Mouse (Mus musculus): ENCODE data around the gene Sox6. TPM values are rescaled to one million over a fixed set of nuclear protein-coding genes. Genes with fewer than 3 reads are reported as not detected.

Sox6 gene
- polyA plus RNA-seq, 1 experiment from 2014 or later: 20.9 TPM

DNA sequence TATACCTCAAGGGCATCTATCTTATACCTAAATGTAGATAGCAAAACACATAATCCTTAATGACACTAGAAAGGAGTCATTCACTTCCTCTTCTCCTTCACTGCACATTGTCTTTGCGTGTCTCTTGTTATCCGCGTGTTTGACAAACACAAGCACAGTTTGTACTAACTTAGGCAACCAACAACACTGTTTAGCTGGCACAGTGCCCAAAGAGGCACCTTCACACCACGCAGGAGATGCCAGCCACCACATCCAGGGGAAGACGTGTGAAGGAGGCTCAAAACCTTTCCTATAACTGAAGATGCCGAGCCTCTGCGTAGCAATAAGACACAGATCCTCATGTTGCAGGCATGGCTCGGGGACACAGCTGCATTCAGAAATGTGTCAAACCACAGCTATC, 345.4 kb downstream of the Sox6 start:
- no peaks in the 10 kb centered on the region; the same call in 1 of the 2 replicates for H3K9me3 ChIP-seq (ENCODE audit: control insufficient read depth, low read length)
- no peak overlapping the region for H3K9ac ChIP-seq (ENCODE audit: low read length)
- no peaks in the 10 kb centered on the region for H3K27me3 ChIP-seq (ENCODE audit: control insufficient read depth, insufficient read depth, low read depth, low read length)
- ATAC-seq (ENCODE audit: low read depth): no peak
- no peak overlapping the region for H3K4me3 ChIP-seq (ENCODE audit: low read length)
- H3K36me3 ChIP-seq (ENCODE audit: control insufficient read depth, insufficient read depth, low read length): no peaks in the 10 kb centered on the region
- no peak overlapping the region for H3K4me2 ChIP-seq (ENCODE audit: low read depth, low read length)
- H3K4me1 ChIP-seq (replicated peaks; ENCODE audit: control insufficient read depth, insufficient read depth, low read length): no peaks in the 10 kb centered on the region
- WGBS: 59% methylated on average over 8 of the region's 8 CpGs
- H3K27ac ChIP-seq (ENCODE audit: low read length): no peak overlapping the region

DNA sequence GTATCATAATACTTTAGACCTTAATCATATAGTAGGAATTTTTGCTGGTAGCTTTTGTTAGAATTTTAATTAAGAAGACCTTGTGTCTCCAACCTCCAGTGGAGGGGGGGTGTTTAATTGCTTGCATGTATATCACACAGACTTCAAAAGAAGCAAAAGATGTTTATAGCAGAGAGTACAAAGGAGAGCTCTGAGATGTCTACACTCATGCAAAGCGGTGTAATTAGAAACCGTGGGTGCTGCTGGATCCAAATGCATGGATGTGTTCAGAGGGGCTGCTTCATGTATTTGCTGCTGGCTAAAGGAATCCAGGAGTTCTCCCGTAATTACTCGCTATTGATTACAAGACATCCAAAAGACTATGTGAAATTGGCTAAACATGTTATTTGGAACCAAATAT, 347.5 kb downstream of the Sox6 start:
- Histone ChIP-seq H3K4me3 (ENCODE audit: low read length) (no peak overlapping the region), H3K4me1 (replicated peaks; ENCODE audit: control insufficient read depth, insufficient read depth, low read length) (no peaks in the 10 kb centered on the region), H3K9me3 (ENCODE audit: control insufficient read depth, low read length) (no peaks in the 10 kb centered on the region), H3K27ac (ENCODE audit: low read length) (no peak overlapping the region), H3K9ac (ENCODE audit: low read length) (no peak overlapping the region), H3K27me3 (ENCODE audit: control insufficient read depth, insufficient read depth, low read depth, low read length) (no peaks in the 10 kb centered on the region), H3K36me3 (ENCODE audit: control insufficient read depth, insufficient read depth, low read length) (no peaks in the 10 kb centered on the region), H3K4me2 (ENCODE audit: low read depth, low read length) (no peak overlapping the region)
- WGBS: 65% methylated on average over 4 of the region's 4 CpGs
- ATAC-seq (ENCODE audit: low read depth): no peak

DNA sequence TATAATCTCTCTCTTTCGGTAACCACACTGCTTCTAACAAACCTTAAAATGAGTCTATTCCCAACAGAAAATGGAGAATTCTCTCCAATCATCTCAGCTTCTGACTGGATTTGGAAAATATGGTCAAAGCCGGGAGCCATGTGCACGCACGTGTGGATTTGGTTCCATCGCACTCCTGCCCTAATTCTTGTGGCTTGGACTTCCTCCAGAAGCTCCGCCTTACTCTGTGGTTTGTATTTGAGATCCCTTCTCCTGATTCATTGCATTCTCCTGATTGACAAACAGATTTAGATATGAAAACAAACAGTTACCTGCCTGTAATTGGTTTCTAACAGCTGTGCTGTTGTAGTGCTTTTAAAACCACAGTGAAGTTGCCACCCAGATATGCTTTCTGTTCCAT, 351.9 kb downstream of the Sox6 start:
- H3K4me3 ChIP-seq (ENCODE audit: low read length): no peak overlapping the region
- no peaks in the 10 kb centered on the region for H3K4me1 ChIP-seq (replicated peaks; ENCODE audit: control insufficient read depth, insufficient read depth, low read length)
- H3K9me3 ChIP-seq (ENCODE audit: control insufficient read depth, low read length): peaks cover 4% of the 10 kb centered on the region; the same call in 1 of the 2 replicates
- no peak overlapping the region for H3K4me2 ChIP-seq (ENCODE audit: low read depth, low read length)
- WGBS: 78% methylated on average over 6 of the region's 6 CpGs
- H3K27ac ChIP-seq (ENCODE audit: low read length): no peak overlapping the region
- ATAC-seq (ENCODE audit: low read depth): no peak
- H3K36me3 ChIP-seq (ENCODE audit: control insufficient read depth, insufficient read depth, low read length): no peaks in the 10 kb centered on the region
- H3K27me3 ChIP-seq (ENCODE audit: control insufficient read depth, insufficient read depth, low read depth, low read length): no peaks in the 10 kb centered on the region
- no peak overlapping the region for H3K9ac ChIP-seq (ENCODE audit: low read length)

DNA sequence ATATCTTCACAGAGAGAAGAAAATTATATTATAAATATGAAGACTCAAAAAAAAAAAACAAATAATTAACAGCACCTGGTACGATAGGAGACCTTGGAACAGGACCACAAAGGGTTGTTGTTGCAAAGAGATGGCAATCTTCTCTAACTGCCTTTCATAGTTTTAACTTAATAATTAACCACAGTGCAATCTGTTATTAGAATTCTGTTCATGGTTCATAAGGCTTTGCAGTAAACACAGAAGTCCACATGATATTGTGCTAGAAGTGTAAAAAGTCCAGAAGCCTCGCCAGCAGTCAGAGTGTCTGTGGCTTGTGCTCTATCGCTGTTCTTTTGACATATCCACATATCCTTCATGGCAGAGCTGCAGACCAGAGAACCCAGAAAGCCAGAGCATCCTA, 354.5 kb downstream of the Sox6 start:
- H3K4me3 ChIP-seq (ENCODE audit: low read length): no peak overlapping the region
- no peak for ATAC-seq (ENCODE audit: low read depth)
- H3K4me2 ChIP-seq (ENCODE audit: low read depth, low read length): no peak overlapping the region
- H3K27ac ChIP-seq (ENCODE audit: low read length): no peak overlapping the region
- H3K9me3 ChIP-seq (ENCODE audit: control insufficient read depth, low read length): peaks cover 4% of the 10 kb centered on the region; the same call in 1 of the 2 replicates
- no peaks in the 10 kb centered on the region for H3K4me1 ChIP-seq (replicated peaks; ENCODE audit: control insufficient read depth, insufficient read depth, low read length)
- no peaks in the 10 kb centered on the region for H3K36me3 ChIP-seq (ENCODE audit: control insufficient read depth, insufficient read depth, low read length)
- no peaks in the 10 kb centered on the region for H3K27me3 ChIP-seq (ENCODE audit: control insufficient read depth, insufficient read depth, low read depth, low read length)
- H3K9ac ChIP-seq (ENCODE audit: low read length): no peak overlapping the region
- 86% methylated on average over 3 of the region's 3 CpGs for WGBS

DNA sequence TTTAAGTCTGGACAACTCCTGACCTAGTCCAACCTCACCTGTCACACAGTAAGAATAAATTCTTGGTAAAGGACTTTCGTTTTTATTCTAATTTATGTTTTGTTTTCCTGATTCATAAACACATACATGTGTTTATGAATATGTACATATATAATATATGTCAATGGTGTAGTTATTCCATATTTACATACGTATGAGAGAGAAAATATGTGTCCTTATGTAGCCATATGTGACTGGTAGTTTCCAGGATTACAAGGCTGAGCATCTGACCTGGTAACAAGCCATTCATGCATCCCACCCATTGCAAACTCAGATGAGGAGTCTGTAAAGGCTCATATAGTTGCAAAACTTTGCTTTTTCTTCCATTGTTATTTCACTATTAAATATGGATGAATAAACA, 366.8 kb downstream of the Sox6 start:
- H3K27ac ChIP-seq (ENCODE audit: low read length): no peak overlapping the region
- no peaks in the 10 kb centered on the region for H3K27me3 ChIP-seq (ENCODE audit: control insufficient read depth, insufficient read depth, low read depth, low read length)
- no peak overlapping the region for H3K9ac ChIP-seq (ENCODE audit: low read length)
- no peak overlapping the region for H3K4me2 ChIP-seq (ENCODE audit: low read depth, low read length)
- peaks cover 23% of the 10 kb centered on the region for H3K4me1 ChIP-seq (replicated peaks; ENCODE audit: control insufficient read depth, insufficient read depth, low read length)
- 70% methylated on average over 2 of the region's 2 CpGs for WGBS
- ATAC-seq (ENCODE audit: low read depth): no peak
- H3K9me3 ChIP-seq (ENCODE audit: control insufficient read depth, low read length): no peaks in the 10 kb centered on the region
- H3K4me3 ChIP-seq (ENCODE audit: low read length): no peak overlapping the region
- no peaks in the 10 kb centered on the region for H3K36me3 ChIP-seq (ENCODE audit: control insufficient read depth, insufficient read depth, low read length)

DNA sequence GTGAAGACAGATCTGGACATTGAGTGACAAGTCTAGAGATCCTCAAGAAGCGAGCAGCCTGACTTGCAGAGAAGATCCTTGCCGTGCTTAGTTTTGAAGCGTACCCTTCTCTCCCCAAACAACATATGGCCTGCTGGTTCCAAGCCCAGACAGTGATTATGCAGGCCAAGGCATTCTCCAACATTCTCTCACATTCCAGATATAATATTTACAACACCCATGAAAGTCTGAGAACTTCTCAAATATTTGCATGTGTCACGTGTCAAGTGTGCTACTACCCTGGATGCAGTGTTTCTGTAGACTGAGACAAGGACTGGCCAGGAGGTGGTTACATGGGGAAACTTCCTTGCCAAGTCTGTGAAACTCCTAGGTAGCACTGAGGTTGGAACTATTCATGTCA, 367.3 kb downstream of the Sox6 start:
- Histone ChIP-seq H3K4me2 (ENCODE audit: low read depth, low read length) (no peak overlapping the region), H3K9me3 (ENCODE audit: control insufficient read depth, low read length) (no peaks in the 10 kb centered on the region), H3K27me3 (ENCODE audit: control insufficient read depth, insufficient read depth, low read depth, low read length) (no peaks in the 10 kb centered on the region), H3K4me1 (replicated peaks; ENCODE audit: control insufficient read depth, insufficient read depth, low read length) (peaks cover 25% of the 10 kb centered on the region), H3K36me3 (ENCODE audit: control insufficient read depth, insufficient read depth, low read length) (no peaks in the 10 kb centered on the region), H3K27ac (ENCODE audit: low read length) (peak overlapping the region; percentile 61; the same call in 1 of the 2 replicates), H3K9ac (ENCODE audit: low read length) (no peak overlapping the region), H3K4me3 (ENCODE audit: low read length) (no peak overlapping the region)
- ATAC-seq (ENCODE audit: low read depth): peak; percentile 86
- WGBS: 24% methylated on average over 4 of the region's 4 CpGs

DNA sequence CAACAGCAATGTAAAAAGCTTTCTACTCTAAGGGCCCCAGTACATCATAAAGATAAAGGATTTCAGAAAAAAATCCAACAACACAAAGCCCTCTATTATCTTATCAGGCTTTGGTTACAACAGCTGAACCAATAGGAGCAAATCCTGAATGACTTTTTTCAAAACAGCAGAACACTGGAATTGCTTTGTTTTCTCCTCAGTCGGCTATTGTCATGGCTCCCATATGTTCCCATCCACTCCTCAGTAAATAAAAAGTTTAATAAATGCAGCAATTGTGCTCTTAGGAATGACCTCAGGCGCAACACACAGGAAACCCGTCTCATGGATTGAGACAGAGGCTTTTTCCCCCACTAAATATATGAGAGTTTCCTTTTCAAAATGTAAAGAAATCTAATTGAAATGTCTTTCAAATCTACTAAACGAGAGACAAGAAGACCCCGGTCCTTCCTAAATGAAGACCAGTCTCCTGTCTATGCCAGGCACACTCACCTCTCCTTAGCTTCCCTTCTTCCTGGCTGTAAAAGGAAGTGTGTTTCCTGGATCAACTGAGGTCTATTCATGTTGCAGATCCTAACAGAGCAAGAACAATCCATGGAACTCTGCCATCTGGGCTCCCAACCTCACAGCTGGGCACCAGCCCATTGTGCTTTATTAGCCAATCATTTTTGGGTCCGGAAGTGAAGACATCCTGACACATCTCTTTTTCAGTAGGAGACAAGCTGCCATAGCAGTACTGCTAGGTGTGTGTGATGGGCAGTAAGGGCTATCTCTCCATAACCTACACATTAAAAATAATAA, 369.2 kb downstream of the Sox6 start:
- Histone ChIP-seq H3K36me3 (ENCODE audit: control insufficient read depth, insufficient read depth, low read length) (no peaks in the 10 kb centered on the region), H3K4me3 (ENCODE audit: low read length) (no peak overlapping the region), H3K9ac (ENCODE audit: low read length) (no peak overlapping the region), H3K4me2 (ENCODE audit: low read depth, low read length) (peak overlapping the region; percentile 8; the same call in 1 of the 2 replicates), H3K27ac (ENCODE audit: low read length) (peak overlapping the region; percentile 16; the same call in 1 of the 2 replicates), H3K27me3 (ENCODE audit: control insufficient read depth, insufficient read depth, low read depth, low read length) (no peaks in the 10 kb centered on the region), H3K4me1 (replicated peaks; ENCODE audit: control insufficient read depth, insufficient read depth, low read length) (peaks cover 25% of the 10 kb centered on the region), H3K9me3 (ENCODE audit: control insufficient read depth, low read length) (no peaks in the 10 kb centered on the region)
- peak; percentile 56 for ATAC-seq (ENCODE audit: low read depth)
- WGBS: 50% methylated on average over 6 of the region's 6 CpGs

DNA sequence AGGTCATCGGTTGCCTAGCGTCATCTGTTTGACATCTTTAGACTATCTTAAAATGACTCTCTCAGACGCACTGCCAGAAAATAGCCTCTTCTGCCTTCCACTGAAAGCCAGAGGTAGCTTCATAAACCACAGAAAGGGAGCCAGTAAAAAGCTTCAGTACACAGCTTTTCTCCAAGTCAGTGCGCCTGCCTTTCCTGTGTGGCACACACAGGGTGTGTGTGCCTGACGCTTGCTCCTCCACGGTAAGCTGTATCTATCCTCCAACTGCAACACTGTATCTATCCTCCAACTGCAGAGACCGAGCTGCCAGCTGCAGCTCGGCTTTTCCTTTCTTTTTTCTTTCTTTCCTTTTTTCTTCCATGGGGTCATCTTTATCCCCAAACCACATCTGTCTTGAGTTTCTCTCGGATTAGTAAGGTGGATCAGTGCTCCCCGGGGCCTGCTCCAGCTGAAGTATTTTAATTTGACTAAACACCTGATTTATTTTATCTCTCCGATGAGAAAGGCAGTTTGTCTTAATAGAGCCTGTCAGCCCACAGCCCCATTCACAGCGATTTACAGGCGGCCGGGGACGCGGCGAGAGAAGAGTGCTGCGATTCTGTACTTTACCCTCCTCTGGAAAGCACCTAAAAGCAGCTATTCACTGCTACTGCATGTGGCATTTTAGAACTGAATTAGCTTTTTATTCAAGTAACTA, 371.8 kb downstream of the Sox6 start:
- H3K9me3 ChIP-seq (ENCODE audit: control insufficient read depth, low read length): no peaks in the 10 kb centered on the region
- no peak for ATAC-seq (ENCODE audit: low read depth)
- H3K4me3 ChIP-seq (ENCODE audit: low read length): 0 out of 2 replicates have a peak overlapping the region, but pooled peaks have one; percentile 14
- H3K27me3 ChIP-seq (ENCODE audit: control insufficient read depth, insufficient read depth, low read depth, low read length): no peaks in the 10 kb centered on the region
- 0 out of 2 replicates have a peak overlapping the region, but pooled peaks have one; percentile 1 for H3K9ac ChIP-seq (ENCODE audit: low read length)
- H3K4me1 ChIP-seq (replicated peaks; ENCODE audit: control insufficient read depth, insufficient read depth, low read length): peaks cover 21% of the 10 kb centered on the region
- 40% methylated on average over 18 of the region's 18 CpGs for WGBS
- H3K4me2 ChIP-seq (ENCODE audit: low read depth, low read length): peak overlapping the region; percentile 30
- H3K36me3 ChIP-seq (ENCODE audit: control insufficient read depth, insufficient read depth, low read length): no peaks in the 10 kb centered on the region
- H3K27ac ChIP-seq (ENCODE audit: low read length): no peak overlapping the region

DNA sequence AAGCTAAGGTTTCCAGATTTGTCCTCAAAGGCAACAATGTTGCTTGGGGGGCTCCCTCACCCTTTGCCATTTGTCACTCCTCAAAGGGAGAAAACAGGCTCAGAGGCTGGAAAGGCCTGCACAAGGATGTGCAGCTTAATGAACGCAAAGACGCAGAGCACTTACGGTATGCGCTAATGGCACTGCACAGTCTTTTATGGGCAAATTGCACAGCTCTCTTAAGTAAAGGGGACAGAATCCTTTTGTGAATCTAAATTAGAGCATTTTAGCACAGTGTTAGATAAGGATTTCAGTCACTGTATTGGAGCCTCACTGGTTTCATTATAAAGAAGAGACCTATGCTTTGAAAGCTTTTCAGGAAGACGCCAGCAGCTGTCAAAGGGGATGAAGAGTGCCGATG, 375.2 kb downstream of the Sox6 start:
- no peaks in the 10 kb centered on the region for H3K27me3 ChIP-seq (ENCODE audit: control insufficient read depth, insufficient read depth, low read depth, low read length)
- peaks cover 6% of the 10 kb centered on the region for H3K4me1 ChIP-seq (replicated peaks; ENCODE audit: control insufficient read depth, insufficient read depth, low read length)
- no peak overlapping the region for H3K4me2 ChIP-seq (ENCODE audit: low read depth, low read length)
- no peaks in the 10 kb centered on the region for H3K36me3 ChIP-seq (ENCODE audit: control insufficient read depth, insufficient read depth, low read length)
- no peak overlapping the region for H3K27ac ChIP-seq (ENCODE audit: low read length)
- no peak for ATAC-seq (ENCODE audit: low read depth)
- no peak overlapping the region for H3K9ac ChIP-seq (ENCODE audit: low read length)
- no peaks in the 10 kb centered on the region for H3K9me3 ChIP-seq (ENCODE audit: control insufficient read depth, low read length)
- H3K4me3 ChIP-seq (ENCODE audit: low read length): no peak overlapping the region
- 81% methylated on average over 6 of the region's 6 CpGs for WGBS
